Mouse (Mus musculus) G1E-ER4 (cell line): Measurements from ENCODE around the gene Arrb1. TPM values are rescaled to one million over a fixed set of nuclear protein-coding genes. Genes with fewer than 3 reads are reported as not detected.

ENCODE experiments used
- GATA1 ChIP-seq: IDR thresholded peaks from one replicate; pipeline ENCODE4 v1.8.0; 2012; ENCODE audit warnings: low read length, inconsistent platforms
- polyA plus RNA-seq: library from polyadenylated mRNA; stranded (reverse); fragments of >175 nt; gene quantifications from 2 replicates; pipeline ENCODE4 v1.2.3, GENCODE M21; 2012

Gene Arrb1
- polyA plus RNA-seq, 1 experiment, result 29.2 TPM

- no peak for TF ChIP-seq GATA1
Observed at GRCm38 (mm10) chr7:99532526-99532925, 2.7 kb upstream of the Arrb1 start.

- no peak for TF ChIP-seq GATA1
Observed at GRCm38 (mm10) chr7:99533600-99533999, 1.7 kb upstream of the Arrb1 start.

GRCm38 (mm10) chr7:99534501-99534900 is 765 bp upstream of the Arrb1 start:
- TF ChIP-seq GATA1, result no peak

- TF ChIP-seq GATA1, result no peak
Observed at GRCm38 (mm10) chr7:99535741-99536501, 655 bp downstream of the Arrb1 start.

GRCm38 (mm10) chr7:99537183-99537756 is 2.0 kb downstream of the Arrb1 start:
- no peak for TF ChIP-seq GATA1

GRCm38 (mm10) chr7:99538421-99538820 is 3.2 kb downstream of the Arrb1 start:
- no peak for TF ChIP-seq GATA1

GRCm38 (mm10) chr7:99539201-99539891 is 4.1 kb downstream of the Arrb1 start:
- no peak for TF ChIP-seq GATA1

GRCm38 (mm10) chr7:99540016-99540415 is 4.8 kb downstream of the Arrb1 start:
- TF ChIP-seq GATA1, result no peak

GRCm38 (mm10) chr7:99541204-99541603 is 5.9 kb downstream of the Arrb1 start:
- TF ChIP-seq GATA1, result no peak

- TF ChIP-seq GATA1, result no peak
Observed at GRCm38 (mm10) chr7:99544272-99544671, 9.0 kb downstream of the Arrb1 start.

- no peak for TF ChIP-seq GATA1
Observed at GRCm38 (mm10) chr7:99545885-99546745, 10.8 kb downstream of the Arrb1 start.

- no peak for TF ChIP-seq GATA1
Observed at GRCm38 (mm10) chr7:99547584-99548487, 12.6 kb downstream of the Arrb1 start.

GRCm38 (mm10) chr7:99549668-99550067 is 14.4 kb downstream of the Arrb1 start:
- no peak for TF ChIP-seq GATA1

- TF ChIP-seq GATA1, result no peak
Observed at GRCm38 (mm10) chr7:99551623-99552022, 16.4 kb downstream of the Arrb1 start.
